Mouse (Mus musculus) CD4-positive naive resting alpha-beta T cell, adult 57 days (primary cell): ENCODE measurements around the gene Tymp. TPM values are rescaled to one million over a fixed set of nuclear protein-coding genes. Genes with fewer than 3 reads are reported as not detected.

Experiments used
- total RNA-seq: library from RNA; stranded (reverse); gene quantifications from one replicate; pipeline ENCODE4 v1.2.4, GENCODE M21; 2023

The Tymp gene
- 0.50 TPM for total RNA-seq

DNA sequence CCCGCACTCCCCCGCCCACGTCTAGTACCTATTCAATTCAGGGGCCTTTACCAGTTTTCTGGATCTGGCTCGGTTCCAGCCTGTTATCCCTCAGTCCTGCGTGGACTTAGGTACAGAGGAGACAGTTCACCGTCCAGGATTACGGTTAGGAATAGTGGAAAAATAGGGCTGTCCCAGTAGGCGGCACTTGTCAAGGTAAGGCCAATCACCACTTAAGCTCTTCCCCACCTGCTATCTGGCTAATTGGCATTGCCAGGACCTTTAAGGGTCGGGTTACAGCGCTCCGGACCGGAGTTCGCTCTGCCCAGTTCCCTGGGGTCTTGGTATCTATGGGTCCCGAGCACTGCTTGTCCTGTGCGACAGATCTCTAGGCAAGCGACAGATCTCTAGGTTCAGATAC is at the start of gene Tymp:
Tymp (minus strand) TSS at position 83 of the 400 bp plus-strand sequence.

GRCm38 (mm10) chr15:89425711-89426121 is 48.9 kb upstream of the Tymp start, which contains the start of gene Cpt1b:
Cpt1b (minus strand) TSS chr15:89425863.

DNA sequence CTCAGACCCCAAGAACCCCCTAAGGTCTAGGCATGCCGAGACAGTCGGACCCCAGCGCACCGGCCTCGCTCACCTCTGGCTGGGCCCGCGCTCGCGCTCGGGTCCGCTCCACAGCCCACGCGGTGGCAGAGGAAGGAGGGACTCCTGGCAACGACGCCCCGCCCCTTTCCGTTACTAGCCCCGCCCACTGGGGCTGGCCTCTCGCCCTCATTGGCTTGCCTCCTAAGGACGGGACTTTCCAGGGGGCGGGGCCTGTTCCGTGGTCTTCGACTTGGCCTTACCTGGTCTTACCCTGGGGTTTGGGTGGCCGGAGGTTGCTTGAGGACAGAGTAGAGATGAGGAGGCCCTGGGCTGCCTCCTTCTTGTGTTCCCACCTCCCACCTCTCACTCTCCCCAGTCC is 33.3 kb upstream of the Tymp start, which contains the start of gene Syce3:
Syce3 (minus strand) TSS at position 386 of the 400 bp plus-strand sequence.

GRCm38 (mm10) chr15:89384617-89385016 is 7.8 kb upstream of the Tymp start, which contains the start of gene Klhdc7b:
Klhdc7b (plus strand) TSS chr15:89384917.

DNA sequence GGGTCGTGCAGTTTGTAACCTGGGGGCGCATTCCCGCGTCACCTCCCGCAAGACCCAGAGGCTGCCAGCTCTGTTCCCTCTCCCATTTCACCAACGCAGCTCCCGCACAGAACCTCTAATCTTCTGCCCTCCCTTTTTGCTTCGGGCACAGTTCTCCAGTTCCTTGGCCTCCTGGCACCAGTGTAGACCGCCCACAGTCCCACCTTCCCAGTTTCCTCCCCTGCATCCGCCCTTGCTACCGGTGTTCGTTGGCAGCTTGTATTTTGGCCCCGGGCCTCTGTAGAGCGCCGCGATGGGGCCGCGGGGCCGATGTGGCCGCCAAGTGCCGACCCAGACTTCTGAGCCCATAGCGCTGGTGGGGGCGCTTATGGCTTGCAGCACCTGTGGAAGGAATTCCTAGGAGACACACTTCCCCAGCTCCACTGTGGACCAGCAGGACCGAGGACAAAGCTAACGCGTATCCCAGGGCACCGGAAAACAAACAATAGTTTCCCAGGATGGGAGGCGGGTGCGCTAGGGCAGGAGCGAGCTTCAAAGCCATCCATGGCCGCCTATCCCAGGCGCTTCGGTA is 2.1 kb upstream of the Tymp start, which contains the start of gene Odf3b:
Odf3b (minus strand) TSS at position 452 of the 571 bp plus-strand sequence.

GRCm38 (mm10) chr15:89373762-89374248 is 3.0 kb downstream of the Tymp start, which contains the start of gene Sco2:
Sco2 (minus strand) TSS chr15:89373846.

GRCm38 (mm10) chr15:89355241-89356187 is 21.3 kb downstream of the Tymp start, which contains the start of the genes Lmf2 and Ncaph2:
Lmf2 (minus strand) TSS chr15:89355659.
Ncaph2 (plus strand) TSS chr15:89355719.

GRCm38 (mm10) chr15:89334271-89334670 is 42.6 kb downstream of the Tymp start, which contains the start of gene Miox:
Miox (plus strand) TSS chr15:89334398.

DNA sequence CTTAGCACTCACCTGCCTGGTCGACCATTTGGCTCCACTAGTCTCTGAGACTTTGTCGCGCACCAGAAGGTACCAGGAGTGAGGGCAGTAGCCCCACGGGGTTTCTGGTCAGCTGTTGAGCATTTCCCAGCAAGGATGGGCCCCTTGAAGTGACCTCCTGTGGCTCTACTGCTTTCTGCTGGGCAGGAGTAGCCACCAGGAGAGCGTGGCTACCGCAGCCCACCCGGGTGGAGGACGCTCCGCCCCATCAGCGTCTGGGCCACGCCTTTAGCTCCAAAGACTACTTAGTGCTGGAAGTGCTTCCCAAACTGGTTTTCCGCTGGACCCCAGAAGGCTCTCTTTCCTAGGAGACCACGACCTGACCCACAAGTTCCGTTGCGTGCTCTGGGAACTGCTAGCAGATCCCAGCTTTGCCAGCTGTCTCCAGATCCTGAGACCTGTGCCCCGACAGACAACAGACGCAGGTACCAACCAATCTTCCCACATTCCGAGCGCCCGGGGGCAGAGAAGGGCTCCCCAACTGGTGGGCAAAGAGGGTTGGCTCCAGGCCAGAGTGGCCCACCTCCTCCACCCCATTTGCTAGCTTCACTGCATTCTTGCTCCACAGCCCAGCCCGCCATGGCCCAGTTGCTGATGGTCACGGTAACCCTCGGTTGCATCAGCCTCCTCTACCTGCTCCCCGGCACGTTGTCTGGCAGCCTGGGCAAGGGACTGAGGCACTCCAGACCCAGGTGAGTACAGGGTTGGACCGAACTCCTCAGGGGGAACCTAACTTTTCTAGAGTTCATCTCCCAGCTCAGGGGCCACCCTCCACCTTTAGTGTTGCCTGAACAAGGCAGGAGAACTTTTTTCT is 53.9 kb downstream of the Tymp start, which contains the start of gene Adm2:
Adm2 (plus strand) TSS at position 51 of the 853 bp plus-strand sequence.

Other genes starting within 250 kb of the Tymp start
- 24.8 TPM for gene Hdac10, start 248.3 kb downstream of the Tymp start, total RNA-seq
- gene Mapk12, start 236.3 kb downstream of the Tymp start, total RNA-seq = 3.4 TPM
- 29.8 TPM for gene Mapk11, start 227.4 kb downstream of the Tymp start, total RNA-seq
- 2.9 TPM for gene Plxnb2, start 196.3 kb downstream of the Tymp start, total RNA-seq
- gene Dennd6b, start 180.5 kb downstream of the Tymp start, total RNA-seq = 24.3 TPM
- gene Ppp6r2, start 165.5 kb downstream of the Tymp start, total RNA-seq = 42.9 TPM
- gene Sbf1, start 61.7 kb downstream of the Tymp start, total RNA-seq = 416 TPM
- gene Adm2, start 54.3 kb downstream of the Tymp start, total RNA-seq = not detected
- not detected for gene Miox, start 42.6 kb downstream of the Tymp start, total RNA-seq
- gene Lmf2, start 21.4 kb downstream of the Tymp start, total RNA-seq = 52.1 TPM
- gene Ncaph2, start 21.3 kb downstream of the Tymp start, total RNA-seq = 133 TPM
- 18.3 TPM for gene Sco2, start 3.2 kb downstream of the Tymp start, total RNA-seq
- 1.7 TPM for gene Odf3b, start 2.2 kb upstream of the Tymp start, total RNA-seq
- not detected for gene Klhdc7b, start 7.9 kb upstream of the Tymp start, total RNA-seq
- not detected for gene Syce3, start 33.5 kb upstream of the Tymp start, total RNA-seq
- gene Cpt1b, start 48.8 kb upstream of the Tymp start, total RNA-seq = 2.2 TPM
- gene C730034F03Rik, start 52.5 kb upstream of the Tymp start, total RNA-seq = 9.0 TPM
- 2.9 TPM for gene Gm44502, start 52.7 kb upstream of the Tymp start, total RNA-seq
- gene Chkb, start 52.9 kb upstream of the Tymp start, total RNA-seq = 194 TPM
- not detected for gene Mapk8ip2, start 76.9 kb upstream of the Tymp start, total RNA-seq
- 13.7 TPM for gene Arsa, start 100.4 kb upstream of the Tymp start, total RNA-seq
- 1.0 TPM for gene Shank3, start 122.6 kb upstream of the Tymp start, total RNA-seq
- gene Acr, start 191.3 kb upstream of the Tymp start, total RNA-seq = not detected
- gene Rabl2, start 214.9 kb upstream of the Tymp start, total RNA-seq = 0.68 TPM